Mouse (Mus musculus) limb, embryonic 13.5 days (tissue): Measurements from ENCODE around the gene Sbf2. TPM values are rescaled to one million over a fixed set of nuclear protein-coding genes. Genes with fewer than 3 reads are reported as not detected.

Experiments
- ATAC-seq: fragments of 200-750 bp; cut with Nextera tagmentation; 2 replicates; pipeline ENCODE4 v1.8.0; 2017; ENCODE audit warnings: low read depth, moderate number of reproducible peaks, moderate TSS enrichment; ENCODE audit not compliant: low FRiP score
- H3K27ac ChIP-seq: fragments of 300-500 bp; sonication (generic); 2 replicates; pipeline ENCODE4 v1.5.1; 2015; ENCODE audit warnings: inconsistent platforms, mild to moderate bottlenecking, moderate library complexity
- H3K27me3 ChIP-seq: fragments of 300-500 bp; sonication (generic); 2 replicates; pipeline ENCODE4 v1.6.1; 2015; ENCODE audit warnings: mild to moderate bottlenecking, inconsistent platforms
- H3K36me3 ChIP-seq: fragments of 300-500 bp; sonication (generic); 2 replicates; pipeline ENCODE4 v1.6.1; 2015; ENCODE audit warnings: inconsistent platforms, mild to moderate bottlenecking, moderate library complexity
- H3K4me1 ChIP-seq: fragments of 300-500 bp; sonication (generic); 2 replicates; pipeline ENCODE4 v1.6.1; 2015; ENCODE audit warnings: inconsistent platforms
- H3K4me2 ChIP-seq: fragments of 300-500 bp; sonication (generic); replicated peaks from 2 replicates; pipeline ENCODE4 v1.6.1; 2015; ENCODE audit warnings: inconsistent platforms, mild to moderate bottlenecking, moderate library complexity
- H3K4me3 ChIP-seq: fragments of 300-500 bp; sonication (generic); 2 replicates; pipeline ENCODE4 v1.5.1; 2015; ENCODE audit warnings: moderate library complexity, mild to moderate bottlenecking, inconsistent platforms
- H3K9ac ChIP-seq: fragments of 300-500 bp; sonication (generic); 2 replicates; pipeline ENCODE4 v1.6.1; 2015; ENCODE audit warnings: mild to moderate bottlenecking, inconsistent platforms
- H3K9me3 ChIP-seq: fragments of 300-500 bp; sonication (generic); 2 replicates; pipeline ENCODE4 v1.6.1; 2016; ENCODE audit warnings: inconsistent platforms
- WGBS: fragments of 180-500 bp; shearing (Covaris S2); methylation state at CpG from one replicate; pipeline ENCODE4 v1.1.7; 2015; 5-methylcytosine and 5-hydroxymethylcytosine counted together
- polyA plus RNA-seq: library from polyadenylated mRNA; unstranded; fragments of >200 nt; fragmentation: Nextera tagmentation; extraction: Ambion mirVana; gene quantifications from 2 replicates; pipeline ENCODE4 v1.2.1, GENCODE M21; 2015

The Sbf2 gene
- polyA plus RNA-seq, 1 experiment from 2014 or later = 30.9 TPM

- Histone ChIP-seq H3K27ac (no peak overlapping the region), H3K4me2 (no peak overlapping the region), H3K9ac (no peak overlapping the region; the same call in 1 of the 2 replicates), H3K27me3 (no peaks in the 10 kb centered on the region), H3K4me1 (no peaks in the 10 kb centered on the region), H3K9me3 (no peaks in the 10 kb centered on the region), H3K36me3 (peaks cover 79% of the 10 kb centered on the region), H3K4me3 (no peak overlapping the region)
- WGBS = 88% methylated on average over 4 of the region's 4 CpGs
- ATAC-seq = no peak
Measured at GRCm38 (mm10) chr7:110272434-110272833, 342.3 kb downstream of the Sbf2 start.

GRCm38 (mm10) chr7:110271814-110272213 lies 342.9 kb downstream of the Sbf2 start:
- Histone ChIP-seq H3K9me3 (no peaks in the 10 kb centered on the region), H3K4me2 (no peak overlapping the region), H3K36me3 (peaks cover 75% of the 10 kb centered on the region), H3K27ac (no peak overlapping the region), H3K27me3 (no peaks in the 10 kb centered on the region), H3K4me3 (no peak overlapping the region), H3K4me1 (no peaks in the 10 kb centered on the region), H3K9ac (no peak overlapping the region)
- WGBS = 80% methylated on average over 9 of the region's 9 CpGs
- ATAC-seq = no peak

- H3K4me3 ChIP-seq = no peak overlapping the region
- H3K9ac ChIP-seq = no peak overlapping the region
- 80% methylated on average over 7 of the region's 7 CpGs for WGBS
- no peak overlapping the region for H3K4me2 ChIP-seq
- no peak for ATAC-seq
- no peaks in the 10 kb centered on the region for H3K27me3 ChIP-seq
- no peaks in the 10 kb centered on the region for H3K4me1 ChIP-seq
- H3K36me3 ChIP-seq = peaks cover 62% of the 10 kb centered on the region
- H3K27ac ChIP-seq = no peak overlapping the region
- H3K9me3 ChIP-seq = no peaks in the 10 kb centered on the region
Measured at GRCm38 (mm10) chr7:110270455-110270854, 344.3 kb downstream of the Sbf2 start.

- Histone ChIP-seq H3K27ac (no peak overlapping the region), H3K9ac (no peak overlapping the region), H3K36me3 (peaks cover 55% of the 10 kb centered on the region), H3K4me2 (no peak overlapping the region), H3K27me3 (no peaks in the 10 kb centered on the region), H3K4me1 (no peaks in the 10 kb centered on the region), H3K9me3 (no peaks in the 10 kb centered on the region), H3K4me3 (no peak overlapping the region)
- ATAC-seq = no peak
- WGBS = 85% methylated on average over 14 of the region's 14 CpGs
Measured at GRCm38 (mm10) chr7:110269777-110270176, 344.9 kb downstream of the Sbf2 start.

- Histone ChIP-seq H3K27me3 (no peaks in the 10 kb centered on the region), H3K4me1 (no peaks in the 10 kb centered on the region), H3K4me2 (no peak overlapping the region), H3K4me3 (no peak overlapping the region), H3K36me3 (peaks cover 42% of the 10 kb centered on the region), H3K9me3 (no peaks in the 10 kb centered on the region), H3K27ac (no peak overlapping the region), H3K9ac (no peak overlapping the region)
- 84% methylated on average over 4 of the region's 4 CpGs for WGBS
- ATAC-seq = no peak
Measured at GRCm38 (mm10) chr7:110268511-110268910, 346.2 kb downstream of the Sbf2 start.

- no peak for ATAC-seq
- WGBS = 94% methylated on average over 9 of the region's 9 CpGs
Measured at GRCm38 (mm10) chr7:110267994-110268393, 346.7 kb downstream of the Sbf2 start.

GRCm38 (mm10) chr7:110267014-110267413 lies 347.7 kb downstream of the Sbf2 start:
- ATAC-seq = no peak
- no peak overlapping the region for H3K4me2 ChIP-seq
- peaks cover 30% of the 10 kb centered on the region for H3K36me3 ChIP-seq
- no peak overlapping the region for H3K9ac ChIP-seq
- H3K27me3 ChIP-seq = no peaks in the 10 kb centered on the region
- H3K9me3 ChIP-seq = no peaks in the 10 kb centered on the region
- no peak overlapping the region for H3K4me3 ChIP-seq
- H3K4me1 ChIP-seq = 0 out of 2 replicates have a peak, but pooled peaks cover 2% of the 10 kb centered on the region
- no peak overlapping the region for H3K27ac ChIP-seq

More at GRCm38 (mm10) chr7:110267994-110268393, 346.7 kb downstream of the Sbf2 start:
- no peaks in the 10 kb centered on the region for H3K4me1 ChIP-seq
- no peak overlapping the region for H3K4me3 ChIP-seq
- no peak overlapping the region for H3K27ac ChIP-seq
- H3K36me3 ChIP-seq = peaks cover 38% of the 10 kb centered on the region
- no peaks in the 10 kb centered on the region for H3K9me3 ChIP-seq
- H3K27me3 ChIP-seq = no peaks in the 10 kb centered on the region
- H3K9ac ChIP-seq = no peak overlapping the region
- H3K4me2 ChIP-seq = no peak overlapping the region

- no peak for ATAC-seq
Measured at GRCm38 (mm10) chr7:110265796-110266195, 348.9 kb downstream of the Sbf2 start.

GRCm38 (mm10) chr7:110263474-110263873 lies 351.2 kb downstream of the Sbf2 start:
- no peak overlapping the region for H3K9ac ChIP-seq
- peaks cover 5% of the 10 kb centered on the region for H3K36me3 ChIP-seq
- no peaks in the 10 kb centered on the region for H3K27me3 ChIP-seq
- no peak overlapping the region for H3K27ac ChIP-seq
- H3K9me3 ChIP-seq = no peaks in the 10 kb centered on the region
- no peak overlapping the region for H3K4me3 ChIP-seq
- WGBS = 75% methylated on average over 1 of the region's 1 CpGs
- no peak for ATAC-seq
- no peak overlapping the region for H3K4me2 ChIP-seq
- H3K4me1 ChIP-seq = peaks cover 7% of the 10 kb centered on the region; the same call in 1 of the 2 replicates

More at GRCm38 (mm10) chr7:110265796-110266195, 348.9 kb downstream of the Sbf2 start:
- no peak overlapping the region for H3K27ac ChIP-seq
- peaks cover 20% of the 10 kb centered on the region for H3K36me3 ChIP-seq
- H3K4me2 ChIP-seq = no peak overlapping the region
- WGBS = 29% methylated on average over 7 of the region's 7 CpGs
- H3K9me3 ChIP-seq = no peaks in the 10 kb centered on the region
- H3K4me1 ChIP-seq = 0 out of 2 replicates have a peak, but pooled peaks cover 4% of the 10 kb centered on the region
- H3K27me3 ChIP-seq = no peaks in the 10 kb centered on the region
- no peak overlapping the region for H3K4me3 ChIP-seq
- no peak overlapping the region for H3K9ac ChIP-seq

GRCm38 (mm10) chr7:110262661-110263060 lies 352.1 kb downstream of the Sbf2 start:
- no peaks in the 10 kb centered on the region for H3K9me3 ChIP-seq
- peaks cover 7% of the 10 kb centered on the region; the same call in 1 of the 2 replicates for H3K4me1 ChIP-seq
- no peak for ATAC-seq
- H3K36me3 ChIP-seq = peaks cover 9% of the 10 kb centered on the region; the same call in 1 of the 2 replicates
- H3K4me3 ChIP-seq = no peak overlapping the region
- H3K27me3 ChIP-seq = no peaks in the 10 kb centered on the region
- H3K27ac ChIP-seq = no peak overlapping the region
- H3K9ac ChIP-seq = no peak overlapping the region
- H3K4me2 ChIP-seq = no peak overlapping the region
- 67% methylated on average over 1 of the region's 1 CpGs for WGBS

GRCm38 (mm10) chr7:110261807-110262206 lies 352.9 kb downstream of the Sbf2 start:
- Histone ChIP-seq H3K27me3 (no peaks in the 10 kb centered on the region), H3K4me2 (no peak overlapping the region), H3K4me3 (no peak overlapping the region), H3K4me1 (peaks cover 7% of the 10 kb centered on the region; the same call in 1 of the 2 replicates), H3K36me3 (peaks cover 9% of the 10 kb centered on the region; the same call in 1 of the 2 replicates), H3K9ac (no peak overlapping the region), H3K27ac (no peak overlapping the region), H3K9me3 (no peaks in the 10 kb centered on the region)
- WGBS = 67% methylated on average over 4 of the region's 4 CpGs
- no peak for ATAC-seq

GRCm38 (mm10) chr7:110259966-110260711 lies 354.6 kb downstream of the Sbf2 start:
- Histone ChIP-seq H3K4me1 (peaks cover 7% of the 10 kb centered on the region; the same call in 1 of the 2 replicates), H3K27ac (no peak overlapping the region), H3K4me2 (no peak overlapping the region), H3K9me3 (no peaks in the 10 kb centered on the region), H3K27me3 (no peaks in the 10 kb centered on the region), H3K36me3 (peaks cover 13% of the 10 kb centered on the region; the same call in 1 of the 2 replicates), H3K4me3 (no peak overlapping the region), H3K9ac (no peak overlapping the region)
- ATAC-seq = no peak
- 73% methylated on average over 4 of the region's 4 CpGs for WGBS
